Mouse (Mus musculus): ENCODE measurements at regions not wholly inside any gene's neighbourhood (a gene's known extent, or its start where the extent isn't known, plus 50 kb on each side); places are given as distances from the start of the nearest gene placed in this dataset.
"Not testable (repeated sequence)": the region's sequence is repeated elsewhere in the genome, so short reads cannot be mapped to it uniquely, and the experiment has no call there.

DNA sequence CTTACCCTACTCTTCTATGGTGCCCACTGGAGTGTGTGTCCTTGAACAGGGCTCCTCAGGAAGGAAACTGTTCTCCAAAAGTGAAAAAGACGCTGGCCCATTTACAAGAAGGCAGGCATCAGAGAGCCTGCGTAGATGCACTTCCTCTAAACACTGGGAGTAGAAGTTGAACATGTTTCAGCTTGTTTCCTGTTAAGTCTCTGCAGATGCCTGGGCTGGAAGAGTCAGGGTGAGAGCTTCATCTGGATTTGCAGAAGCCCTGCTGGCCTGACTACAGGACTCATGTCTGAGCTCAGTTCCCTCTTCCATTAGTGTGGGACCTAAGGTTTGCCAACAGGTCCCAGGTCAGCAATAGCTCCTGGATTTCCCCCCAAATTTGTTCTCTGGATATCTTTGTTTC lies 54.7 kb upstream of the Nlrp1b start:
- DNase-seq, result no peak

DNA sequence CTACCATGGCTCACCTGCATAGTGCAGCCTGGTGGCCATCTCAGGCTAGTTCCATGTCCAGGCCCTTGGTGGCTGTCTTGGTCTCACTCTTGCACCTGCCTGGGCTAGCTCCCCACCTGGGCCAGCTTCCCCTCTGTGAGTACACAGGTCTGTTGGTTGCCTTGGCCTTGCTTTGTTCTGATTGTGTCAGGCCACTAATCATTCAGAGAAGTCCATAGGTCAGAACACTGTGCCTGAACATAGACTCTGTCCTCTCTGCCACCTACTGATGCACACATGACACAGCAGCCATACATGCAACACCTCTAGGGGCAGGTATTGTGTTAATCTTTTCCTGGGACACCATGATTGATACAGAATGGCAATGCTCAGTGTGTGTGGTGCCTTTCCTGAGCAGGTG lies 57.7 kb upstream of the Nlrp1b start:
- DNase-seq, result not testable (repeated sequence)

DNA sequence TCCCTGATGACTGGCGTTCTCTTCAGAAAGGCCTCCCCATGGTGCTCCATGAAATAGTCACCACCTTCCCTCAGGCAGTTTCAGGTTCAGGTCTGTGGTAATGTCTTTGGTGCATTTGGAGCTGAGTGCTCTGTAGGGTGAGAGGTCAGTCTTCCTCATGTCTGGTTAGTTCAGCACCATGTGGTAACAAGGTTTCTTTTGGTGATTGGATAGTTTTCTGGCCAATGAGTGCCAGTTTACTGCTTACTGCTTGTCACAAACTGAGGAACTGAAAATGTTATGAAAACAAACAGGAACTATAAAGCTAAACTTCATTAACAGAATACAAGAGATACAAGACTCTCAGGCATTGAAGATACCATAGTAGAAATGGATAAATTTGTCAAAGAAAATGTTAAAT lies 59.0 kb upstream of the Nlrp1b start:
- no peak for DNase-seq

DNA sequence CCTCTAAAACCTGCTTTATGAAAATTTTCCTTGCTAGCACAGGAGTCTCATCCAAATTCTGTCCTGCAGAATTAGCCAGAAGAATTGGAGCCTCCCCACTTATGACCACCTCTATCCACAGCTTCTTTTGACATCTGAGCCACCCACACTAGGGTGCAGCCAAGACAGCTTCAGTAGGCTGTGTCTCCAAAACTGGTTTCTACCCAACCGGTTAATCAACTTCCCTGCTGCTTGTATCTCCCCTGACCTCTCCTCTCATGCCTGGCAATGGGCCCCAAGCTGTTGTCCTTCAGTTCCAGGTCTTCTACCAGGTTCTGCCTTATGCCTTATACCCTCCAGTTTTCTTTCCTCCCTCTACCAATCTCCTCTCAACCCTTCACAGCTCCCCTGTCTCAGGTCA lies 68.9 kb upstream of the Nlrp1b start:
- DNase-seq, result no peak

DNA sequence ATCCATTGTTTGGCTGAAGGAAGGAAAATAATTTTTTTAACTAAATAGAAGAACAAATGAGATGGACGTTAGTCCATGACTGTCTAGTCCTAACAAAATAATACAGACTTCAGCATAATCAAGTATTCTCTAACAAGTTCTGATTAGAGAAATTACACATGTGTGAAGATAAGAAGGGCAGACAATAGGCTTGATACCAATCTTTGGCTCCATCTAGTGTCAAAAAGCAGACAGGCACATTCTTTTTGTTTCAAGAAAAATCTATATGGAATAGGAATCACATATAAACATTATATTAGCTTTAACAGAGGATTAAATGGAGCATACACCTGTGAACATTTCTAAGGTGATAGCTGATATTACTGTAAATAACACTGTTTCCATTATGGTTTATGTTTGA lies 92.9 kb upstream of the Nlrp1b start:
- no peak for DNase-seq

DNA sequence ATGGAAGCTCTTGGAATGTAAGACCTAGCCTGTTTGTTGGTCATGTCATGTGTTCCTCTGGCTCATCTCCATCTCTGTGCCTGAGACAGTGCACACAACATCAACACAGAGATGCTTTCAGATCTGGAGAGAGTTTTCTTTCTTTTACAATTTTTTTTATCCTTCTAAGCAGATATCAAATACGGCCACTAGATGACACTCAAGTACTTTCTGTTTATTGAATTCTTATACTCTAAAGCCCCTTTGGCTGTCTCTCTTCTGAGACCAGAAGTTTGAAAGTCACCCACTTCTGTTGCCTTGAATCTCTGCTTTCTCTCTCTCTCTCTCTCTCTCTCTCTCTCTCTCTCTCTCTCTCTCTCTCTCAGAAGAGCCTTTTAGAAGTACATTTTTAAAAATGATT lies 106.9 kb upstream of the Nlrp1b start:
- no peak for DNase-seq

DNA sequence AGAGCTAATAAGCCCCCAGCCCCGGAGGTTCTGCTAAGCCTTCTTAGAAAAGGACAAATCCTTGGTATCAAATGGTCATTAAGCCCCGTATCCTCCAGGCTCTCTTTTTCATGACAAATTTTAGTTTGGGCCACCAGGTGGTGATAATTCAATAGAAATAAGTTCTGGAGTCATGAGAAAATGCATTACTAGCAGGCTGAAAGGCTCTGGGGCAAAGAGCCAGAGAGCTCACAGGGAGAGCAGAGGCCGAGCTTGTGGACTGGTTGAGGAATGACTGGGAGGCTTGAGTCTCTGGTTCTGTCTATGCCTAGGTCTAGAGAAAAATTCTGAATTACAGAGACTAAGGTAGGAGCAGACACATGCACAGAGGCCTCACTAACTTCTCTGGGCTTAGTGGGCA lies 115.5 kb upstream of the Nlrp1b start:
- DNase-seq, result peak; percentile 51

DNA sequence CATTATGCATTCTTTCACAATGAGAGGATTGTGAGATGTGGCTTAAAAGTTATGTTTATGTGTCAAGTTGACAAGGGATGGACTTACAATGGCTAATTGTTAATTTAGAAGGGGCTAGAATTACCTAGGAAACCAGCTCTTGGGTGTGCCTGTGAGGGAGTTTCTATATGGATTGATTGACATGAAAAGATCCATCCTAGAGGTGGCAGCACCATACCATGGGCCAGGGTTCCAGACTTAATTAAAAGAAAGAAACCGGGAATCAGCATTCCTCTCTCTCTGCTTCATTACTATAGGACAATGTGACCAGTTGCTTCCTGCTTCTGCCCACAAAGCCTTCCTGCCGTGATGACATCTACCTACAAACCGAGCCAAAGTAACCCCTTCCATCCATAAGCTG lies 126.6 kb upstream of the Nlrp1b start:
- no peak for DNase-seq

DNA sequence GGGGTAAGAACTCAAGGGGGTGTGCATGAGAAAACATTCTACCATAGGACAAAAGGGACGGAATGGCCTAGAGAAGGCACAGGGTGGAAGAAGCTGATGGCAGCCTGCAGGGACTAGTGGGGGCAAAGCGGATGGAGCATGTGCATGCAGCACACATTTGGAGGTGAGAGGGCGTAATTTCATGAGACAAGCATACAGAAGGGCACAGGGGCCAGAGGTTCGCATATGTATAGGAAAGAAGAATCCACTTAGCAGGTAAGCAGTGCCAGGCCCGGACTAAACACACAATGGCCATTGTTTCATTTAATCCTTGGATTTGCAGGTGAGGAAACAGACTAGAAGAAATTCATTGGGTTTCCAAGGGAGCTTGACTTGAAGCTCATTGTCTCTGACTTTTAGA lies 130.3 kb upstream of the Nlrp1b start:
- no peak for DNase-seq

DNA sequence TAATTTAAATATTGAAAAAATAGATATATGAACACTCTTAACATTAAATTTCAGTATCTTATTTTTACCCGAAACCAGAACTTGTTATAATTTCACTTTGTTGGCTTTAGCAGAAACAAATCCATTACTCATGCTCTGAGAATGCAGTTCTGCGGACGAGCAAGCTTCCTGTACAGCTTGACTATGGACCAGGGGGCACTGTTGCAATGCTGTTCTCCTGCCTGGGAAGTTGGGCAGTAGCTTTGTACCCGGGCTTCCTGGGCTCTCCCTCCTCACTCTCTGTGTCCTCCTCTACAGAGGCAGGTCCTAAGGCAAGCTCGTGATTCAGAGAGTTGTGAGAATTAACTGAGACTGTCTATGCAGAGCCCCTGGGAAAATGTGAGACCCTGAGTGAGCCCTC lies 141.3 kb upstream of the Nlrp1b start:
- DNase-seq, result no peak

DNA sequence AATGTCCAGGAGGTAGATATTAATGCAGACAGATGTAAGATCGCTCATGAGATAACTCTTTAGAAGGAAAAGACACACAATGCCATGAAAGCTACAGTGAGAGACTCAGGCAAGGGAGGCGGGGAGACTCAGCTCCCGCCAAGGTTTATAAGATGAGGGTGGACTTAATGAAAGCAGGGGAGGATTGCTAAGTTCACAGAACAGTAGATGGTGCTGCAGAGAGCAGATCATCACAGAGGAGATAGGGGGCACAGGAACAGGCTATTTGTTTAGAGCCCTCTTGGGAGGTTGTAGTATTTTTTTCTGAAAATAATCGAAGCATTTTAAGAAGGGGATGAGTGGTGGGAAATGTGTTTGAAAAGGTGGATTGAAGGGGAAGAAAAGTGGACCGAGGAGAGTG lies 144.6 kb upstream of the Nlrp1b start:
- DNase-seq, result no peak

DNA sequence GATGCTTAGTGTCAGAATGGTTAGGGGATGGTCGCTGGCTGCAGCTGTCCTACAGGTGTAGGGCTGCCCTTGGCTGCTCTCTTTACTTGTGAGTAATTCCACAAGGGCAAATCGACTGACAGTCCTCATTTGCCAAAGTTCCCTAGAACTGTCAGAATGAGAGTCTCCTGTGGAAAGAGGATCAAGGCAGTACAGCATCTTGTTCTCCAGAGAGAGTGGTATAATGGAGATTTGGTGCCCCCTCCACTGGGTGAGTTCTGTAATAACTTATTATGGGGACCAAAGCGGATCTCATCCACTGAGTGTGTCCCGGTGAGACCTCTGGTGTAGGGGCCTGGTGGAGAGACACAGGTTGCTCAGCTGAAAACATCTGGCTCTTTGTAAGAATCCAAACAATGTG lies 157.9 kb upstream of the Nlrp1b start:
- no peak for DNase-seq

DNA sequence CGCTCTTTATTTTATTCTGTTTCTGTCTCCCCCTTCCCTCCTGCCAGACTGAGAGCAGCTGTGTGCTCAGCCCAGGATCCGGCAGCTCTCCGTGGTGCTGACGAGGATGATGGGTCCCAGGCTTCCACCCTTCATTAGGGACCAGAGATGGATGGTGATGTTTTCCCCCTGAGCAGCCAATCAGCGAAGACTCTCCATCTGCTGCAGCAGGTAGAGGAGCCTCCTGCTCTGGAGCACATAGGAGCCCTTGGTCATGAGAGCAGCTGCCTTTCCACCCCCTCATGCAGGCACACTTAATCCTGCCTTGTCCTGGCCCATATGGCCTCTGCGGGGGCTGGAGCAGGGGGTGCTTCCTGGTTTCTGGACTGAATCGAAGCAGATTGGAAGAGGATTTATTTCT lies 159.1 kb upstream of the Nlrp1b start:
- peak; percentile 27 for DNase-seq

DNA sequence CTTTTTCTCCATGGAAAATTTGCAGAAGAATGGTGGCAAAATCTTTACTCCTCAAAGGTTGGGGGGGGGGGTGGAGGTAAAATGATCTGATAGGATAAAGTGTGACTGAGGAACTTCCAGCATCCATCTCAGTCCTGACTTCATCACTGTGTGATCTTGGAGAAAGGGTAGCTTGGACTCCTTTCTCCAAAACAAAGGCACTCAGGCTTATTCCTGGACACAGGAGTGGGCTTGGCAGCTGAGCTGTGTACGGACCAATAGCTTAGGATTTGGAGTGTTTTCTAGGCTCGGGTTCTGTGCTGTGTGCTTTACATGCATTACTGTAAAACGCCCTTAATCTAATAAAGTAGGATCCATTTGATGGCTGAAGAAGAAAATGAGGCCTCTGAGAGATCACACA lies 159.6 kb upstream of the Nlrp1b start:
- DNase-seq, result no peak

DNA sequence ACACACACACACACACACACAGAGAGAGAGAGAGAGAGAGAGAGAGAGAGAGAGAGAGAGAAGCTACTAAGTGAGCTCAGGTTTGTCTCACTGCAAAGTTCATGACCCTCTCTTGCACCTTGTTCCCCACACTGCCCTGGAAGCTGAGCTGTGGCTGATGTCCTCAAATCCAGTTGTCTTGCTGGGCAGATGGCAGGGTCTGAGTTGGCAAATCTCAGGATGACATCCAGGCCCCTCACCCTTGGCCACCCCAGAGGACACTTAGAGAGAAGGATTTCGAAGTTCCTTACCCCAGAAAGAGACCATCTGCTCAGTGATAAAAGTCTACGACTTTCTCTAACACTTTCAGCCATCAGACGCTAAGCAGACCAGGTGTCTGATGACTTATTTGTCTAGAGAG lies 160.1 kb upstream of the Nlrp1b start:
- DNase-seq, result no peak

DNA sequence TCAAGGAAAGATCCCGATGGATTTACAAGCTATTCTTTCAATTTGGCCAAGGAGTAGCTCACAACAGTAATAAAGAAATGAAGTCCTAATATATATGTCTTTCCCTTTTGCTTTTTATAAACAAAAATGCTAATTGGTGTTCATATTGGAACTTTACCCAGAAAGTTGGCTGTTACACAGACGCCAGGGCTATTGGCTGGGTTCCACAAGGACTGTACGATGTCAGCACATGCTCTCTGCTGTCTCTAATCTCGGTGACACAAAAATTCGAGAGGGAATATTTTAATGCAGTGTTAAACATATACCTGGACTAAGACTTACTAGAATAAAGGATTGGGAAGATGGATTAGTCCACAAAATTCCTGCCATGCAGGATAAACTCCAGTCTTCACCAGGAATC lies 162.9 kb upstream of the Nlrp1b start:
- DNase-seq, result no peak

DNA sequence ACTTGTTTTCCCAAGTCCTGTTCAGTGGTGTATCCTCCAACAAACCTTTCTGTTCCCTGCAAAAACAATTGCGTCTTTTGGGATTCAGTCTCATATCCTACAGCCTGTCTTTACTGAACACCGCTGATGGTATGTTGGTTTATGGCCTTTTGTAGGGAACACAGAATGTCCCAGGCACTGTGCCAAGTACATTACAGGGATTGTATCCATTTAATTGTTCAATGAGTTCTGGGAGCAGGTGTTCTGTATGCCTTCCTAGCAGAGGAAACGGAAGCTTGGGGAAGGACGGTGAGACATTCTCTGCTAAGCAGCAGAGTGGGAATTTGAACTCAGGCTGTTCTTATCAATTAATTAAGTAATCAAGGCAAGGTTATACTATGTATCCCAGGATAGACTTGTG lies 164.5 kb upstream of the Nlrp1b start:
- no peak for DNase-seq

DNA sequence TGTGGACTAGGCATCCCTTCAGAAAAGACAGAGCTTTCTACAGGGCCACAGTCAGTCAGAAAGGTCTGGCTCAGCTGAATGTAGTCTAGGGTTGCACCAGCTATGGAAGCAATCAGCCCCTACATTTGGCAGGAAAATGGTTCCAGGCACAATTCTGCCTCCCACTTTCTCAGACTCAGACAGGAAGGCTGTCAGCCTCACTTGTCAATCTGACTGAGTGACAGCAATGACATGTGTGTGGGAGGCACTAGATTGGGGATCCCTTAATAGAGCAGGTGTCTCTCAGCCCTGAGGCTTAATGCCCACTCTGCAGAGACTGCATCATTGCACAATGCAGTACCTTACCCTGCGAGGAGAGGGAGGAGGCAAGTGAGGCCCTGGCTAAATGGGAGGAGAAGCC lies 165.1 kb upstream of the Nlrp1b start:
- no peak for DNase-seq

DNA sequence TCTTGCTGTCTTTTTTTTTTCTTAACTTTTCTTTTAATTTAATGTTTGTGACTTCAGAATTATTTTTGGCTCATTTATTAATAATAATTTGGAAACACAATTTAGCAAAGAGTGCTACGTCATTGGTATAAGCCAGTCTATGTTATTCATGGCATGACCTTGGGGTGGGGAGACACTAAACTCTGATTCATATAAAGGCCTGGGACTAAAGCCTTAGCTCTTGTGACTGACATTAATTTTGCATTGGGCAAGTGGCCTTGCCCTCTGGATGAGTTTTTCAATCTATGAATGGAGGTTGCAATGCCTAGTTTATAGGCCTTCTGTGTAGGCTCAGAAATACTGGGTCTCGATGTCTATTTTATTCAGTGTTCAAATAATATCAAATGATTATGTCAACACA lies 169.8 kb upstream of the Nlrp1b start:
- DNase-seq, result no peak

DNA sequence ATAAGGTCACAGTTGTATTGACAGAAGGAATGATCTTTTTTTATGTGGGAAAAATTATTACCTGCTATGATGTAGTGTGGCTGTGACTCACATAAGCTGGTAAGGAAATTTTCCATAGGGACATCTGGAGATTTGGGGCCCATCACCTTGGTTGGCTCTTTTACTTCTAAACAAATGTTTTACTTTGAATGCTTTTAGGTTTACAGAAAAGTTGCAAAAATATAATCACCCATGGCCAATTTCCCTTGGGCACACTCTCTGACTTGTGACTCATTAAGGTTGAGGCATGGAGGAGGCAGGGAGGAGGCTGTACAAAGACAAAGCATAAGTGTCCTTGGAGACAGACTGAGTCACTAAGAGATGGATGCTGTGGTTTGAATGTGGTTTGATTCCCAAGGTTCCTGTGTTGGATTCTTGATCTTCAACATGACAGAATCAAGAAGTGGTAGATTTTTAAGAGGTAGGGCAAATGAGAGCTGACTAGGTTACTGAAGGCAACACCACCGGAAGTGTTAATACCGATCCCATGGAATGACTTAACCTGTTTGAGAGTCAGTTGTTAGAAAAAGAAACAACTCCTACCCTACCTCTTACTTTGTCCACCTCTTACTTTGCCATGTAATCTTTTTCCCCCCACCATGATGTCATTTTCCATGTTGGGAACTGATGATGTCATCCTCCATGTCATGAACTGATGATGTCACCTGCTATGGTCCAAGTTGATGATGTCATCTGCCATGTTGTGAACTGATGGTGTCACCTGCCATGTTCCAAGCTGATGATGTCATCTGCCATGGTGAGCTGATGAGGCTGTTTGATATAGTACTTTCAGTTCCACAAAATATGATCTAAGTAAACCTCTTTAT lies 171.1 kb upstream of the Nlrp1b start:
- no peak for DNase-seq

DNA sequence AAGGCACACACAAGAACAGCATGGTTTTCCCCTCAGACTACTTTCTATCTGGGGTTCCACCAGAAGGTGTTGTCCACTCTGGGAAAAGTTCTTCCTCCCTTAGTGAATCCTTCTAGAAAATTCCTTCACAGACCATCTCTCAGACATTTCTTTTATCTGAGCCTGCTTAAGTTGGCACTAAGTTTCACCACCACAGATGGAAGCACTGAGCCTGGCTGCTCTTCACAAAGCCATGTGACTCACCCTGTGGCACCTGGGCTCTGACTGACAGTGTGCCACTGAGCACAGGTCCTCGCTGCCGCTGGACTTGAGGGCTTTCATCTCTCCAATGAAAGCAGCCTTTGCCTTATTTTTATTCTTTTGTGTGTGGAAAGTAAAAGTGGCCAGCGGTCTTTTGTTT lies 173.8 kb upstream of the Nlrp1b start:
- no peak for DNase-seq

DNA sequence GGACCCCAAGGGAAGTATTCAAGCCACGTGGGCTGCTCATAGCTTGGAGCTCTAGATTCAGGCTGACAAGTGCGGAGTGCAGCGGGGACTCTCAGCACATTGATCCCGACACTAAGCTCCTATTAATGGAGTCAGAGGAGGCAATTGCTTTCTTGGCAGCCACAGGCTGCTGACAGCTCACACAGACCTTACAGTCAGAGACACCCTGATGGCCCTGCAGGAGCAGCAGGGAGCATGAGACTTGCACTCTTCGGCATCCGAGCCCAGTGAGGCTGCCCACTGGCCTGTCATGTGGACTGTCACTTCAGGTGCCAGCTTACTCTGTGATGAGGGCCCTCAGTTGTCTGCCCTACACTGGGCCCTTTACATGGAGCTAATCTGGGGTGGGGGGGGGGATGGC lies 176.5 kb upstream of the Nlrp1b start:
- DNase-seq, result no peak

DNA sequence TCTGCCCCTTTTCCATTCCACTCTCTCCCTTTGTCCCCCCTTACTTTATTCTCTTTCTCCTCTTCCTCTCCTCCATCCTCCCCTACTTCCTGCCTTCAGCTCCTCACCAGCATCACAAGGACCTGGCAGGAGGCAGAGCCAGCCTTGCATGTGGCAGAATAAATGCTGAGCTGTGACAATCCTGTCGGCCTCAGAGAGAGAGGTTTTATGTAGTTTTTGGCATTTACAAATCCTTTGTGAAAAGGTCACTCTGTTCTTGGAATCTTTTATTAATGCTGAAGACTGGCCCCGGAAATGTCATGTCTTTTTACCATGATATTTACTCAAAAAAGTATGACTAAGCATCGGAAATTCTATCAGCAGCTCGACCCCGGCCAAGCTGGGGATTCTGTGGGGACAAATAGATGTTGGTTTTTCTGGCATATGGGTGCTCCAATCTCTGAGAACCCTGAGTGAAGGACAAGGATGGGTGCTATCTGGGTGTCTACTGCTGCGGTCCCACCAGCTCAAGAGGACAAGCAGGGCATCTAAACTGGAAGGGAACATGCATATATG lies 178.8 kb upstream of the Nlrp1b start:
- DNase-seq, result no peak

DNA sequence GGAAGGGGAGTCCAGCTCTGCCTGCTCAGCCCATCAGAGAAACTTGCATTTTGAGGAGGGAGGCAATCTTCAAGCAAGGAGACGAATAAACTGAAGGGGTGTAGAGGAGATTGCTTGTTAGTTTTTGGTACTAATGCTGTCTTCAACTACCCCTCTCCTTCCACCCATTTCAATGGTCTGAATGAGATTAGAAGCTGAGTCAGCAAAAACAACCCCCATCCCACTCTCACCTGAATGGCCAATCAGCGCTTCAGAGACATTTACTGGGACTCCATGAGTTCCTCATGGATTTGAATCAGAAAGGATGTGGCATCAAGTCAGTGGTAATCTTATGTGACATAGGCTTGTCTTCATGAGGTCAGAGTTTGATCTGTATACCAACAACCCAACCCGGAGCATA lies 180.0 kb upstream of the Nlrp1b start:
- no peak for DNase-seq

DNA sequence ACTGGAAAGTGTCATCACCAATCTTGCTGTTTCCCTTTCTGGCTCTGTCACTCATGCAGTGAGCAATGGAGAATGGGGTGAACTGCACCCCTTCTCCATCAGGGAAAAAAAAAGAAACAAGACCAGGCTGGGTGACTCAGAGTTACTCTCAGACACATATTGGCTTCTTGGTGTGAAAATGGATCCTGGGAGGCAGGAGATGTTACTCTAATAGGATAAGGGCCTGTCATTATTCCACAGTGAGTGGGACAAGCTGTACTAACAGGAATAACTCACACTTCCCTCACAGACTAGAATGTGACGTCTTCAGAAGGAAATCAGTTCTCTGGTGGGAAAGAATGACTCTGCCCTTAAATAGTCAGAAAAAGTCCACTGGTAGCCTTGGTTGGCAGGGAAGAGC lies 181.4 kb upstream of the Nlrp1b start:
- no peak for DNase-seq
